Mouse (Mus musculus): ENCODE results near the gene Ppp1r9a.

GRCm38 (mm10) chr6:5081099-5081498 lies 178.4 kb downstream of the Ppp1r9a start:
- TF ChIP-seq CTCF (IDR thresholded peaks at IDR 0.05; ENCODE audit: low read depth) (no peak), EP300 (IDR thresholded peaks at IDR 0.05; ENCODE audit: low read depth) (no peak)
